Mouse (Mus musculus) B cell, adult 67 days (primary cell): ENCODE data around the gene Olfr1454. TPM values are rescaled to one million over a fixed set of nuclear protein-coding genes. Genes with fewer than 3 reads are reported as not detected.

Experiments
- total RNA-seq, 2 experiments: library from RNA; stranded (reverse); gene quantifications; 4 replicates each; pipeline ENCODE4 v1.2.4; 2023

Olfr1454 gene
- total RNA-seq: not detected

DNA sequence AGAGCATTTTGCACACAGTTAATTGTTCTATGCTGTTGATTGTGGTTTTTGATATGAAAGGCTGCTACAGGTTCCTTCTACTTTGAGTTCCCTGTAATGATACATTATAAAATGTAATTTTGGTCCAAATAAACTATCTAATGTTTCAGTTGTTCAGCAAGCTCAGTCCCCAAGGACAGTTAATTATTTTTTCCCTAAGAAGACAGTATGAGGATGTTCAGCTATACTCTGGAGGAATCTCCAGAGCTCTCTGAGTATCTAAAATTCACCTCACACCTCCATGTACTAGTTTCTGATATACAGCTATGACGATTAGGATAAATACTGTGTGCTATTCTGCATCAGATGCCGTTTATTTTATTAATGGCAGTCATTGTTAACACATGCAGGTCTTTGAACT, at the start of gene Olfr1454:
Olfr1454 (plus strand) TSS at position 301 of the 400 bp plus-strand sequence.

GRCm38 (mm10) chr19:13028227-13028626, 32.2 kb upstream of the Olfr1454 start, which contains the start of gene Olfr1453:
TSS of gene Olfr1453 (minus strand) at chr19:13028327.

DNA sequence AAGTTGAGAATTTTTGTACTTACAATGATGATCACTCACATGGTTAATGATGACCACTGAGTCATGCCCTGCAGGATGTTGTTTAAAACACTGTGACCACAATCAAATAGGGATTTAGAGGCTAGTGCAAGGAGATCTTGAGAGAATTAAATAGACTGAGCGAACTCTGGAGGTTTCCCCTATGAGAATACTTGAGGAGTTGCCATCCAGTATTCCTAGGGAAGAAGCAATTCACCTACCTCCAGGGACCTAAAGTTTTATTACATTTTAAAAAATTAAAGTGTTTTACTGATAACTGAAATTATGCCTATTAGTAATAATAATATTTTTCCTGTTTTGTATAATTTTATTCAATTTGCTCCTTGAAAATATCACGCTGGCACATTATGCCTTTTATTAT, 37.4 kb downstream of the Olfr1454 start, which contains the start of gene Olfr1457:
Olfr1457 (minus strand) TSS at position 101 of the 400 bp plus-strand sequence.

GRCm38 (mm10) chr19:13106675-13107074, 46.3 kb downstream of the Olfr1454 start, which contains the start of gene Olfr1458:
TSS of gene Olfr1458 (minus strand) at chr19:13106775.

Other genes starting within 250 kb of the Olfr1454 start
- 1 to 10 TPM; 5.7 to 6.8 TPM for gene Gm5244, start 213.9 kb upstream of the Olfr1454 start, total RNA-seq
- under 1 TPM; 0.58 to 0.68 TPM for gene Olfr1444, start 203.3 kb upstream of the Olfr1454 start, total RNA-seq
- not detected for gene Olfr1445, start 176.8 kb upstream of the Olfr1454 start, total RNA-seq
- not detected for gene Olfr1446, start 167.1 kb upstream of the Olfr1454 start, total RNA-seq
- gene Olfr1447, start 156.9 kb upstream of the Olfr1454 start, total RNA-seq: not detected
- not detected for gene Olfr1448, start 136.2 kb upstream of the Olfr1454 start, total RNA-seq
- not detected for gene Olfr1449, start 129.8 kb upstream of the Olfr1454 start, total RNA-seq
- not detected for gene Olfr1450, start 110.4 kb upstream of the Olfr1454 start, total RNA-seq
- gene Olfr1451, start 65.6 kb upstream of the Olfr1454 start, total RNA-seq: not detected
- not detected for gene Olfr1453, start 32.3 kb upstream of the Olfr1454 start, total RNA-seq
- not detected for gene Olfr1457, start 37.3 kb downstream of the Olfr1454 start, total RNA-seq
- gene Olfr1458, start 46.2 kb downstream of the Olfr1454 start, total RNA-seq: not detected
- gene Olfr1459, start 88.9 kb downstream of the Olfr1454 start, total RNA-seq: under 1 TPM; 0.12 to 0.24 TPM
- not detected for gene Olfr1461, start 102.4 kb downstream of the Olfr1454 start, total RNA-seq
- not detected for gene Olfr1462, start 125.1 kb downstream of the Olfr1454 start, total RNA-seq
- gene Olfr1463, start 170.7 kb downstream of the Olfr1454 start, total RNA-seq: not detected